Mouse (Mus musculus) gastrocnemius, adult 18-20 months (tissue): ENCODE data around the gene Dusp6. TPM values are rescaled to one million over a fixed set of nuclear protein-coding genes. Genes with fewer than 3 reads are reported as not detected.
A peak's percentile ranks its signal among the peaks of the same experiment; 100 is the strongest.
"Not testable (repeated sequence)": the region's sequence is repeated elsewhere in the genome, so short reads cannot be mapped to it uniquely, and the experiment has no call there.

Experiments used
- DNase-seq: peaks from one replicate; pipeline ENCODE4 v3.0.0; 2021; ENCODE audit warnings: low spot score
- long read RNA-seq, 2 experiments: library from polyadenylated mRNA; stranded (forward); transcript quantifications; one replicate each; pipeline ENCODE4 v2.0.0; 2021
- total RNA-seq, 2 experiments: library from RNA; stranded (reverse); gene quantifications; 2 replicates each; pipeline ENCODE4 v1.2.3; 2021

Dusp6 gene
- total RNA-seq, result 10 to 100 TPM in 1 of 2 experiments, 1 to 10 TPM in 1; 7.2 to 12.4 TPM
- long read RNA-seq, experiment 1, transcript Dusp6-201 (3 exons, 2,796 nt), result major isoform, 7 of 9 reads
- long read RNA-seq, experiment 1, partial matches to known transcripts, result 0 of 9 reads
- long read RNA-seq, experiment 1, other reads (novel, unspliced or antisense), result 1 of 9 reads
- long read RNA-seq, experiment 2, transcript Dusp6-201 (3 exons, 2,796 nt), result major isoform, 5 of 5 reads
- long read RNA-seq, experiment 2, partial matches to known transcripts, result 0 of 5 reads
- long read RNA-seq, experiment 2, other reads (novel, unspliced or antisense), result 0 of 5 reads

- peak; percentile 91 for DNase-seq
Observed at GRCm38 (mm10) chr10:99262867-99263379, at the start of gene Dusp6. Dusp6 (plus strand) TSS chr10:99263231.

DNA sequence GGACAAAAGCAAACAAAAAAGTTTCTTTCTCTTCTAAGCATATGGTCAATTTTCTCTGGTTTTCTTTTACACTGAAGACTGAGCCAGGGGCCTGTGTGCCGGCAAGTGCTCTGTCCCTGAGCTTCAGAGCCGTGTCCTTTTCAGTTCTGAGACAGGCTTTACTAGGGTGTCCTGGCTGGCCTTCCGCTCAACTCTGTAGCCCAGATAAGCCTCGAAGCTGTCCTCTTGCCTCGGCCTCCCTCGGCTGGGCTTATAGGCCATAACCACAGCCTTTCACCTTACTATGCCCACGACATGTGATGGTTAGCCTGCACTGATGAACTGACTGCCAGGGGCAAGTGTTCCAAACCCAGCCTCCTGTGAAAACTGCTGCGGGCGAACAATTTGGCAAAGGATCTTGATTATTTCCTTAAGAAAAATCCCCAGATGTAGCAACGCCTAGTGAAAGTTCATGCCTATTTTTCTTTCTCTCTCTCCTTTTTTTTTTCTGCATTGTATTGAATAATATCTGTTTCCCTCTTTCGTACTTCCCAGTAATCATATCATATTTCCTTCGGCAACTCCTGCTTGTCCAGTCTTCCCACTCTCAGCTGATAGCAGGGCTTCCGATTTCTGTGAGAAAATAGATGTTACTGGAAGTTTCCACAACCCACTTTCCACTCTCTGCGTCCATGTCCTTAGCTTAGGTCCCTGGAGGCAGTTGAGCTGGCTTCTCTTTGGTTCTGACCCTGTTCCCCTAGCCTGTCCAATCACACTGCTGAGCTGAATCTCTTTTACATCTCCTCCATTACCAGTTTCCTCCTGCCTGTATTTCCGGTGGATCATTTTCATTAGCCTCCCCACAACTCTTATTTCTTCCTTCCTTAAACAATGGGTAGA is 48.4 kb upstream of the Dusp6 start:
- DNase-seq, result peak; percentile 35

DNA sequence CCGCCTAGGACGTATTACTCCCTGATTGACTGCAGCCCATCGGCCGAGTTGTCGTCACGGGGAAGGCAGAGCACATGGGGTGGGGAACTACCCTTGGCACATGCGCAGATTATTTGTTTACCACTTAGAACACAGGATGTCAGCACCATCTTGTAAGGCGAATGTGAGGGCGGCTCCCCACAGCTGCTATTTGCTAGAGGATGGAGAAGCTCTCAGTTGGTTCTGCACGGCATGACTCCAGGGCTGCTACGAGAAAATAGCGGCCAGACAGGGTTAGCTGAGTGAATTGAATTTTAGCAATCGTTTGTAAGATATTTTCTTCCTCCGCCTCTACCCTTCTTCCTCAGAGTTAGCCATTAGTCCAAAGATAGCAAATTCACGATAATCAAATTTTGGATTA is 46.5 kb upstream of the Dusp6 start:
- DNase-seq, result not testable (repeated sequence)

DNA sequence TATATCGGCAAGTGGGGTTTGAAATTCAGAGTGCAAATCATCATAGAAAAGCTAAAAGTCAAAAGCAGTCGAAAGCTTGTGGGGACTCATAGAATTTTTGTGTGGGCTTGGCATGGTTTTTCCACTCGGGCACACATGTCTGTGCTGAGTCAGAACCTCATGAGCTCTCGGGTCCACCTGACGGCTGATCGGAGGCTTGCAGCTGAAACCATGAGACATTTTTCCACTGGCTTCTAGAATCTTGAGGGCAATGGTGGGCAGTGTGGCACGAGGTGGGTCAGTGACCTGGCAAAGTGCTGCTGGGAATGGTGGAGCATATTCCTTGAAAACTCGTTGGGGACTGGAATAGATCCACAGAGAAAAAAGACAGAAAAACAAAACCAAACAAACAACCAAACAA is 41.5 kb upstream of the Dusp6 start:
- no peak for DNase-seq

DNA sequence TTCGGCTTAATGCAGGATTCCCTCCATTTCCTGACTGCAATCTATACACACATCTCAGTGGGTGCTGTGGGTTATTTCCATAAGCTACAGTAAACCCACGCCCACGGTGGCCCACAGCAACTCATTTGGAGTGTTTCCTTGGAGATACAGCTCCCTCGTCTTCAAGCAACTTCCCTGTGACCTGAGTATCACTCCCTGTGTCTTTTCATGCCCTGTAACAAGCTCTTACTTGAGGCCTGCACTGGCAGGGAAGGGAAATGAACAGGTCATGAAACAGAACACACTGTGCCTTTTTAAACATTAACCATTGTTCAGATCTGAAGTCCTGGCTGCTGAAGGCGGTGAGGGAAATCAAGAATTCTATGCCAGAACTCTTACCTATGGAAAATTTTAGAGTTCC is 40.3 kb upstream of the Dusp6 start:
- no peak for DNase-seq

GRCm38 (mm10) chr10:99224218-99224617 is 38.8 kb upstream of the Dusp6 start:
- no peak for DNase-seq

- DNase-seq, result no peak
Observed at GRCm38 (mm10) chr10:99226782-99227181, 36.2 kb upstream of the Dusp6 start.

DNA sequence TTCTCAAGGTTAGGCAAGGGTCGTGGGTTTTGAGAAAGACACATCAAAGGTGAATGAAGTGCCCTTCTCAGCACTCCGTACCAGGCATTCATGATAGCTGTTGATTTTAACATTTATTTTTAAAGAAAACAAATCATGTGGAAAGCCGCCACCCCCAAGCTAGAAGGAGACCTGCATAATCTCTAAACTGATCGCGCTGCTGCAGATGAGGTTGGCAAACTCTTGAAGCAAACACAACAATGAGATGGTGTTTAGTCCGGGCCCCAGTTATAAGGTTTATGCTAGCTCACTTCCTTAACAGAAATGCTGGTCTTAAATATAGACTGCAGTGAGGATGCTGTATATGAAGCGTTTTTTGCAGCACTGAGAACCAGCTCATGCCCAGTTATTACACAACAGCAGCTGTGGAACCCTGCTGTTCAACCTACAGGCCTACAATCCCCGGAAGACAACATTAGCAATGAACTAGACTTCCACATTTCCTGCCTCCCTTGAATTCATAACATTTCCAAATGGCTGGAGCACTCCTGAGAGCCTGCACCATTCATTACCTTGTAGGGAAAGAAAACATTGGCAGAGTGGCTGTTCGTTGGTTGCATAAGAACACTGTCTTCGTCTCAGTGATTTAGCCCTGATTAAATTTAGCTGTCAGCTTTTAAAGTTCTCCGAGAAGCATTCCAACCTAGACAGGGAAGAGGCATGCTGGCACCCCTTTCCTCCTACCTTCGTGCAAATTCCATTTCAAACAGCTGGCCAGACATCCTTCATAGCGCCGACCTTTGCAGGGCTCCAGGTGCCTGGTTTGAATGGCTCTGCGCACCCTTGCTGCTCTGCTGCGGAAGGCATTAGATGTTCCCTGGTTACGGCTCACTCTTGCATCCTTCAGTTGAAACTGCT is 34.8 kb upstream of the Dusp6 start:
- no peak for DNase-seq

DNA sequence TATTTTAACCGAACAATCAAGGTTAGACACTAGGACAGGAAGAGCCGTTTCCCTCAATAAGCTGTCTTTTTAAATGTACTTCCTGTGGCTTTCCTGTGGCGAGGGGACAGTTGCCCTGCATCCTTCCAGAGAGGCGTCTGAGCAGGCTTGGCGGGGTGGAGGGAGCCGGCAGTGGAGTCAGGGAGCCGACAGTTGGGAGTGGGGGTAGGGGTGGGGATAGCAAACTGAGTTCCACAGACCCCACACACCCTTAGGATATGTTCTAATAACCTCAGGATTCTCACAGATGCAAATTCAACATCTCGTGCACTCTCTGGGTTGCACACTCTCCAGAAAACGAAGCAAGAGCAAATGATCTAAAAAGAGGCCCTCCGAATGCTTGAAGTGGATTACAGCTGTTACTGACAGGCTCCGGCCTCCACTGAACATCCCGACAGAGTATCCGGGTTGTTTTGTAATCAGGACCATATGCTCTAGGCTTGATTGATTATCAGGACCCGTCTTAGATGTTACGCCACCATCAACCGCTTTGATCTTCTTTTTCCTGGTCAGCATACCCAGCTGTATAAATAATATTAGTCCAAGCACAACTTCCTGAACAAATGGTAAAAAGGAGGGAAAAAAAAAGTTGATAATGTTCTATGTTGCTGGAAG is 33.9 kb upstream of the Dusp6 start:
- DNase-seq, result no peak

DNA sequence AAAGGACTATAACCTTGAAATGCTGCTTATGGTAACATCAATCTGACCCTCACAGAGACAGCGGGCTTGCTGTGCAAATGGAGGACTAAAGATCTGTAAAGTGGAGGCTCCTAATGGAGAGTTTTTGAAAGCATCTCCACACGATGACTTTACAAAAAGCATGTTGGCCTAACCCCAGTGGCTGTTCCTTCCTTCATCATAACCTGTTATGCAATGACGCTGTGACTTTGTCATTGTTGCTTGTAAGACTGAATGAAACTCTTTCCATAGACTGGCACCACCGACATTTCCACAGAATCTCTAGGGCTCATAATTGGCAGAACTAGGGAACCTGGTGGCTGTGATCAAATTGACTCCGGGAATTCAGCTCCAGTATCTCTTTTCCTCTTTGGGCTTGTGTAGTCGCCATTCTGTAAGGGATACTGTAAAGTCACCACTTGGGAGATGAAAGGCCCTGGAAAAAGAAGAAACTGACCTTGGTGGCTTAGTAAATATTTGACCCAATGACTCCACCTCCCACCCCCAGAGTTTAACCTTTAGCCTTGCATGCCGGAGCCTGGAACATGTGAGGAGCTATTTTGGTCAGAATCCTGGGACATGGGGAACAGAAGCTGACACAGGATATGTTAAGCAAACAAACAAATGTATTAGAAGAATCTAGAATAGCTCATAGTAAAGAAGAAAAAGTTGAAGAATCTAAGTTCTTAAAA is 30.4 kb upstream of the Dusp6 start:
- DNase-seq, result no peak

GRCm38 (mm10) chr10:99234336-99234735 is 28.7 kb upstream of the Dusp6 start:
- DNase-seq, result no peak

DNA sequence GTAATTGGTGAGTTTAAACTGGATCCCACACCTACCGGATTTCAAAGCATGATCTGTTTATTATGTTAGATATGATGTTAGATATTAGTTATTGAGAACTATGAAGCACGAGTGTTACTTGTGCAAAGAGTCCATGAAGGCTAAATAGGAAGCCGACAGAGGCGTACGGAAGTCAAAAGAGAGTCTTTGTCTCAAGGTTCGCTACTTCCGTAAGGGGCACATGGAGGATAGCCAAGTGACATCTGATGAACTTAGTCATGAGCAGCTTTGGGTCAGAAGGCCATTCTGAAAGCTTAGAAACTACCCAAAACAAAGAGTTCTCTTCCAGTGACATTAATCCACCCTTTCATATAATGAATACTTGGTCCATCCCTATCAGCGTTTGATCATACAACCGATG is 27.9 kb upstream of the Dusp6 start:
- DNase-seq, result no peak

DNA sequence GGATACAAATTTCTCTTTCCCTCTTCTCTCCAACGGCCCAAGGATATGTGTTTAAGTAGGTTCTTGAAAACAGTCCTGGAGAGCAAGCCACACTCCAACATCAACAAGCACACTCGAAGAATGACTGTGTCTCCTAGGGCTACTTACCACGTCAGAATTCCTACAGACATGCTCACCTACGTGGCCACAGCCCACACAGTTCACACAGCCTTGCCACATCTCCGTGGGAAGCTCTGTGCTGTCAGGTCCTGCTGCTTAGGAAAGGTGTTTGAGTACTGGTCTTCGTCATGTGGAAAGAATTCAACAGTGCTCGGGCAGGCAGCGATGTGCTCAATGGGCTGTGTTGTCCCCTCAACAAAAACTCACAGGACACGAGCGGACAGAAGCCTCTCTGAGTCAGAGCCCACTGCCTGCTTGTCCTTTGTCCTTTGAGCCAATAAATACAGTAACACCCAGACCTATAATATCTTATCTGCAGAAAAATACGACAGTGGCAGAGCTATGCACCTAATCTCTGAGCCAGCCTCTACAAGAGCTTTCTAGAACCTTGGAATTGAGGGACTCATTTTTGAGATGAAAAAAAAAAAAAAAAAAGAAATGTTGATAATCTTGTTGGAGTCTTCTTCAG is 25.7 kb upstream of the Dusp6 start:
- no peak for DNase-seq

- no peak for DNase-seq
Observed at GRCm38 (mm10) chr10:99238537-99238936, 24.5 kb upstream of the Dusp6 start.

DNA sequence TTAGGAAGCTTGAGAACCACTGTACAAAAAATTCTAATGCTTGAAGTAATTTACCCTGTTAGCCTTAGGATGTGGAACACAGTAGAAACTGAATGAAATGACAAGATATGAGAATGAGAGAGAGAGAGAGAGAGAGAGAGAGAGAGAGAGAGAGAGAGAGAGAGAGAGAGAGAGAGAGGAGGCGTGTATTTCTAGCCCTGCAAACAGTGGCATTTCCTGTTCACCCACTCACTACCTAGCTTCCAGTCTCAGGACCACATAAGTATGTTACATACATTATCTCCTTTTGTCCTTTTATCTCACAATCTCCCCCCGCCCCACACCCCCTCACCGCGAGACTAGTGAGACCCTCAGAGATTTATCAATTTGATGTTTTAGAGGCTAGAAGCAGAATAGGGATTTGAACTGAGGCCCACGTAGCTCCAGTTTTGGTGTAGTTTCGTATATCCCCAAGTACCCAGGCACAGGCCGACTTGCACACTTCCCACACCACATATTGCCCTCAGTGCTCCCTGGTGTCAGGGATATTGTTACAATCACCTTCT is 21.7 kb upstream of the Dusp6 start:
- DNase-seq, result no peak

- no peak for DNase-seq
Observed at GRCm38 (mm10) chr10:99241829-99242711, 21.0 kb upstream of the Dusp6 start.

- no peak for DNase-seq
Observed at GRCm38 (mm10) chr10:99242721-99243120, 20.3 kb upstream of the Dusp6 start.

- no peak for DNase-seq
Observed at GRCm38 (mm10) chr10:99243907-99244489, 19.0 kb upstream of the Dusp6 start.
